Mouse (Mus musculus): ENCODE data around the gene Gm37240.

- no peak for TF ChIP-seq CHD2 (IDR thresholded peaks at IDR 0.05; ENCODE audit: low read depth, low read length)
- TF ChIP-seq ZC3H11A (IDR thresholded peaks at IDR 0.05; ENCODE audit: borderline replicate concordance, low read depth, low read length) = no peak
- no peak for TF ChIP-seq MAFK (IDR thresholded peaks at IDR 0.05; ENCODE audit: insufficient read depth, low read depth, low read length)
- TF ChIP-seq ZNF384 (IDR thresholded peaks at IDR 0.05; ENCODE audit: low read depth, low read length) = no peak
- no peak for TF ChIP-seq HCFC1 (IDR thresholded peaks at IDR 0.05; ENCODE audit: borderline replicate concordance, insufficient read depth, low read length)
Measured at GRCm38 (mm10) chr3:84647616-84648015, 1239.7 kb downstream of the Gm37240 start.

Data from ES-E14 (cell line).